Mouse (Mus musculus) gastrocnemius, postnatal 10 days (tissue): ENCODE measurements around the gene Cep112. TPM values are rescaled to one million over a fixed set of nuclear protein-coding genes. Genes with fewer than 3 reads are reported as not detected.

Experiments used
- DNase-seq: peaks from one replicate; pipeline ENCODE4 v3.0.0; 2021; ENCODE audit warnings: mixed read lengths
- long read RNA-seq, 2 experiments: library from polyadenylated mRNA; stranded (forward); transcript quantifications; one replicate each; pipeline ENCODE4 v2.0.0; 2021
- total RNA-seq, 2 experiments: library from RNA; stranded (reverse); gene quantifications; 2 replicates each; pipeline ENCODE4 v1.2.3; 2021

Gene Cep112
- 10 to 100 TPM in 1 of 2 experiments, 1 to 10 TPM in 1; 8.6 to 10.7 TPM for total RNA-seq
- long read RNA-seq, experiment 1, partial matches to known transcripts, result 0 of 7 reads
- long read RNA-seq, experiment 1, other reads (novel, unspliced or antisense), result 4 of 7 reads
- long read RNA-seq, experiment 2, partial matches to known transcripts, result 1 of 2 reads
- long read RNA-seq, experiment 2, other reads (novel, unspliced or antisense), result 1 of 2 reads

GRCm38 (mm10) chr11:108424889-108425591 is at the start of gene Cep112:
Gene Cep112 (plus strand): TSS chr11:108425192.
- peak; percentile 94 for DNase-seq

- DNase-seq, result no peak
Measured at GRCm38 (mm10) chr11:108376815-108377214, 48.2 kb upstream of the Cep112 start.

- peak; percentile 77 for DNase-seq
Measured at GRCm38 (mm10) chr11:108377680-108378362, 47.2 kb upstream of the Cep112 start.

DNA sequence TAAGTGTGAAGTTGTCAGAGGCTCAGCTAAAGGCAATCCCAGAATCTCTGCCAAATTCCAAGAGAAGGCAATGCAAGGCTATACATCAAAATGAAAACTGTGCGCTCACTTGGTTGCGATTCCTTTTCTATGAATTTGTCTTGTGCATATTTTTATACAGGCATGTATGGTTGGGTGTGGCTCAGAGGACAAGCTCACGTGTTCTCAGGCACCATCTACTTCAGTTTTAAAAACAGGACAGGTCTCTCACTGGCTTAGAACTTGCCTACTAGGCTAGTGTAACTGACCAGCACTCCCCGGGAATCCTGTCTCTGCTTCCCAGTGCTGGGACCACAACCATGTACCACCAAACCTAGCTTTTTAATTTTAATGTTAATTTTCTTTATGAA is 46.6 kb upstream of the Cep112 start:
- DNase-seq, result no peak

DNA sequence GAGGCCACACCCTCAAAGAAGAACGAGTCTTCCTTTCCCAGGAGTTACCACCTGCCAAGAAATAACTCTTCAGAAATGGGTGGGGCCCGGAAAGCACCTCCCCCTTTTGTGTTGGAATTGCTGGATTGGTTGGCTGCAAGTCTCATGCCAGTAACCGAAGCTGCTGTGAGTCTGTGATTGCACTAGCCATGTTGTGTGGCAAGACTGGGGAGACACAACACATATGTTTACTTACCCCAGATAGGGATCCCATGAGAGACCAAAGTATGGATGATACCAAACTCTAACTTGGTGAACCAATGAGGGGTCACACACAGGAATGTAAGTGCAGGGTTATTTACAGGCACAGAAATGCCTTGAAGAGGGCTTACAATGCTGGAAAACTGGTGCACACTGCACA is 42.3 kb upstream of the Cep112 start:
- DNase-seq, result no peak

- no peak for DNase-seq
Measured at GRCm38 (mm10) chr11:108384920-108385665, 39.9 kb upstream of the Cep112 start.

GRCm38 (mm10) chr11:108385666-108386024 is 39.3 kb upstream of the Cep112 start:
- no peak for DNase-seq

DNA sequence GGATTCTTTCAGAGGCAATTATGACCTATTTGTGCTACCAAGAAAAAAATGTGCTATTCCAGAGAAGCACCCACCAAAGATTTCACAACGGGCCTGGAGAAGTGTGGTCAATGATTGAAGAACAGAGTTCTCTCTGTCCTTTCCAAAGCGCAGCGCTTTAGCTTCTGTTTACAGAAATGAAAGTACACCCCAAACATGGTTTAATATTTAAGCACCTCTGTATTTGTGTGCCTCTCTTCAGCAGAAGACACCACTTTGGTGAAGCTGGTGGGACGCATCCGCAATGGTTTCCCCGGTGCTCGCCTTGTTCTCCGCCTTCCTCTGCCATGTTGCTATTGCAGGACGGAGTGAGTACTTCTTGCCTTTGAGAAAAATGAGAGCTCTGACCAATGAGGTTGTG is 29.9 kb upstream of the Cep112 start:
- no peak for DNase-seq

GRCm38 (mm10) chr11:108396076-108396829 is 28.7 kb upstream of the Cep112 start:
- DNase-seq, result no peak

DNA sequence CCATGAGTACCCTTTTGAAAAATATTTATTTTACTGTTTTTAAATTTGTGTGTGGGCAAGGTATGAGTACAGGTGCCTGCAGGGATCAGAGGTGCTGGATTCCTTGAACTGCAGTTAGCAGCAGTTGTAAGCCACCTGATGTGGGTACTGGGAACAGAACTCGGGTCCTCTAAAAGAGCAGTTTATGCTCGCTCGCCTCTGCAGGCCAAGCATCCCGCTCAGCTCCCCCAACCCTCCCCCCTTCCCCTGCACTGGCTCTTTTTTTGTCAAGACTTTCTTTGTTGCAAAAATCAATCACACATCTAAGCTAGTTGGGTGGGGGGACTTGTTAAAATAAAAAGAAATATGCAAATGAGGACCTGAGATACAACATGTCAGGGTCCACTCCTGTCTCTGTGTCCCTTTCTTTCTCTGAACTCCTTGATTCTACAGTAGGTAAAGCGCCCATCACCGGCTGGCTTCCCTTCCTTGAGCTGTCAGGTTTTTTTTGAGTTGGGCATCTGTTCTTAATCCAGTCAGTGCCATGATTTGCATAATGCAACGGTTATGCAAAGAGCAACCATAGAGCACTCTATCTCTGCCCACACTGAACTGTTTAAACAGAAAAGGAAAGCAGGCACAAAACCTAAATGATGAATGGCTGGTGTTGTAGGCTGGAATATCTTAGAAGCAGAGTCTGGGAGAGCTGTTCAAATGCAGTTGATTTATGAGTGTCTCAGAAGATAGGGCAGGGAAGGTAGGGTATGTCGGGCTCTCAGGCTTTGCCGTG is 14.9 kb upstream of the Cep112 start:
- no peak for DNase-seq

DNA sequence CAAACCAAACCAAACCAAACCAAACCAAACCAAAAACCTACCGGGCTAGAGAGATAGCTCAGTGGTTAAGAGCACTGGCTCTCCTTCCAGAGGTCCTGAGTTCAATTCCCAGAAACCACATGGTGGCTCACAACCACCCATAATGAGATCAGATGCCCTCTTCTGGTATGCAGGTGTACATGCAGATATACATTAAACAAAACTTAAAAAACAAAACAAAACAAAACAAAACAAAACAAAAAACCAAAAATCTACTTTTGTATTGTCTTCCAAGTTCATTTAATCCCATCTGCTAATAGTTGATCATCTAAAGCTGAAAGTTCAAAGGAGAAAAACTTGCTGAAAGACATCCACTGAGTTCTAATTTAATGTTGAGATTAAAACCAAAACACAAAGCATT is 8.6 kb upstream of the Cep112 start:
- DNase-seq, result no peak

GRCm38 (mm10) chr11:108418540-108418939 is 6.5 kb upstream of the Cep112 start:
- no peak for DNase-seq

DNA sequence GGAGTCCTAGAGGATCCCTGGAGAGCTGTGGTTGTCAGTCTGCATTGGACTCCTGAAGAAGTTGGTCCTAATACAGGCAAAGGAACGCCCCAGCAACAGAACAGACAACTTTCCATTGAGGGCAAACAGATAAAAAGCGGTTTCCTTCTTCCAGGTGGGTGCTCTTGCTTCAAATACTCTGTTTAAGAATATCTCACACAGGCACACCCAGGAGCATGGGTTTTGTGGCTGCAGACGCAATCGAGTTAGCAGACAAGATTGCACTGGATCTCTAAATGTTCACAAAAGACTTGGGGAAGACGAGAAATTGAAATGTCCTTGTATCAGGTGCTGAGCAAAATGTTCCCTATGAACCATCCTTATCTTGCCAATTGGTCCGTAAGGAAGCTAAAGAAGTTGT is 5.8 kb upstream of the Cep112 start:
- DNase-seq, result no peak

- no peak for DNase-seq
Measured at GRCm38 (mm10) chr11:108420751-108421150, 4.2 kb upstream of the Cep112 start.

GRCm38 (mm10) chr11:108423221-108423620 is 1.8 kb upstream of the Cep112 start:
- no peak for DNase-seq

DNA sequence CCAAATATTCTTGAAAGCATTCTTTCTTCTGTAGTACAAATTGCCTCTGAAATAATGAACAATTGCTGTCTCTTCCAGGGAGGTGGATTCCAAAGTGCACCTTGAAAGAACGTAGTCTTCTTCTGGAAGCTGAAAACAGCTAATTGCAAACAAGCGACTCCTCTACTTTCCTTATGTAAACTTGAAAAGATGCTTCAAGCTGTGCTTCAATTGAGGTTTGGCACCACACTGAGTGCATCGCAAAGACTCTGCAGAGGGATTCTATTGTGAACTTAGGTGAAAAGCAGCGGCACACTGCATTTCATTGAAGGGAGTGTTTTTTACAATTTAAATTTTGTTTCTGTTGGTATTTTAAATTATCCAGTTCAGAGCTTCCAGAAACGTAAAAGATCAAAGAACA is 881 bp upstream of the Cep112 start:
- no peak for DNase-seq

DNA sequence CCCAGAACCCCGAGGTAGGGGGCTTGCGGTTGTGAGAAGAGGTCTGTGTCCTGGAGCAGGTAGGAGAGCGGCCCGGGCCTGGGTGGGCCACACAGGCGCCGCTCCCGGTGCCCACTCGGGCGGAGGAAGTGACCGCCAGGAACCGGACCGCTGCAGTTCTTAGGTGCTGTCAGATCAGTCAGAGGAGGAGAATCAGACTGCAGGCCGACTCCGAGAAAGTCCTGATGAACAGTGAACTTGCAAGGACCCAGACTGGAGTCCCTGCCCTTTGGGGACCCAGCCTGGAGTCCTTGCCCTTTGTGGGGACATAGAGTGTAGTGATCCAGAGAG is 565 bp downstream of the Cep112 start:
- DNase-seq, result no peak

GRCm38 (mm10) chr11:108426086-108426485 is 1.1 kb downstream of the Cep112 start:
- DNase-seq, result no peak

GRCm38 (mm10) chr11:108427191-108427590 is 2.2 kb downstream of the Cep112 start:
- DNase-seq, result no peak

- no peak for DNase-seq
Measured at GRCm38 (mm10) chr11:108429076-108429475, 4.1 kb downstream of the Cep112 start.

DNA sequence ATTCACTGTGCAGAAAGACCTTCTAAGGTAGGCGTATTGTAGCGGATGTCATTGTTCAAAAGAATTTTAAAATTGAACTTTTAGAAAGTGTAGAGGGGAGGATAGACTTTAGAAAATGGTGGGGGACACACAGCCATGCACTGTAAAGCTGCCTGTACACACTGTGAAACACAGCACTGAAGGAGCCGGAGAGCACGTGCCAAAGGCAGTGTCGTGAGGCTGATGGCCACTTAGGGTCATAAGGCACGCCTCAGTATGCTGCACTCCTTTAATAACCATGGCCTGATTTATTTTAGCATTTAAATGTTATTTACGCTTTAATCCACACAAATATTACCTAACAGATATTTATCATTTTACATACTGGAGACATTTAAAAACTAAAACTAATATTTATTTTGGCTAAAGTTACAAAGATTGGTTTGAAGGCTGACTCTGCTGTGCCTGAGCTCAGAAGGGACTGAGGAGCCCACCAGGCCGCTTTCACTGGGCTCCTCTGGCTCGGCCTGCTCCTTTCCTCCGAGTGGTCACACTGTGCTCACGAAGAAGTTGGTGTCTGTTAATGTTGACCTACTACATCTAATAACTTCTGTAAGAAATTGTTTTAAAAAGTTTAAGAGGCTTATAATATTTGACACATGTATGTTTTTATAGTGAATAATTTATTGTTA is 19.0 kb downstream of the Cep112 start:
- DNase-seq, result no peak
